Mouse (Mus musculus) midbrain, postnatal 0 days (tissue): ENCODE data around the gene Plpp3. TPM values are rescaled to one million over a fixed set of nuclear protein-coding genes. Genes with fewer than 3 reads are reported as not detected.

Source experiments
- ATAC-seq: fragments of 200-750 bp; cut with Nextera tagmentation; 2 replicates; pipeline ENCODE4 v1.8.0; 2017; ENCODE audit warnings: moderate number of reproducible peaks, mild to moderate bottlenecking, moderate TSS enrichment, moderate library complexity; ENCODE audit not compliant: low FRiP score
- DNase-seq: peaks from one replicate; pipeline ENCODE4 v3.0.0-alpha.2; 2015; ENCODE audit warnings: low spot score
- H3K27ac ChIP-seq: fragments of 300-500 bp; sonication (generic); 2 replicates; pipeline ENCODE4 v1.5.1; 2014; ENCODE audit warnings: low read depth, mild to moderate bottlenecking, low read length, mixed read lengths
- H3K27me3 ChIP-seq: fragments of 300-500 bp; sonication (generic); 2 replicates; pipeline ENCODE4 v1.6.1; 2014; ENCODE audit warnings: low read length, control low read depth, mixed read lengths; ENCODE audit not compliant: insufficient read depth
- H3K36me3 ChIP-seq: fragments of 300-500 bp; sonication (generic); 2 replicates; pipeline ENCODE4 v1.6.1; 2014; ENCODE audit warnings: low read length, control low read depth, mixed read lengths; ENCODE audit not compliant: insufficient read depth
- H3K4me1 ChIP-seq: fragments of 300-500 bp; sonication (generic); 2 replicates; pipeline ENCODE4 v1.6.1; 2014; ENCODE audit warnings: mild to moderate bottlenecking, control low read depth, antibody characterized with exemption, low read length, mixed read lengths; ENCODE audit not compliant: insufficient read depth
- H3K4me2 ChIP-seq: fragments of 300-500 bp; sonication (generic); 2 replicates; pipeline ENCODE4 v1.6.1; 2014; ENCODE audit warnings: low read depth, mild to moderate bottlenecking, low read length, mixed read lengths; ENCODE audit not compliant: poor library complexity, severe bottlenecking
- H3K4me3 ChIP-seq: fragments of 300-500 bp; sonication (generic); 2 replicates; pipeline ENCODE4 v1.5.1; 2014; ENCODE audit warnings: low read depth, mild to moderate bottlenecking, low read length, moderate library complexity
- H3K9ac ChIP-seq: fragments of 300-500 bp; sonication (generic); replicated peaks from 2 replicates; pipeline ENCODE4 v1.6.1; 2014; ENCODE audit warnings: mild to moderate bottlenecking, low read length, moderate library complexity, mixed read lengths; ENCODE audit not compliant: poor library complexity, severe bottlenecking
- H3K9me3 ChIP-seq: fragments of 300-500 bp; sonication (generic); 2 replicates; pipeline ENCODE4 v1.6.1; 2016; ENCODE audit warnings: low read length, control low read depth
- CTCF ChIP-seq: IDR thresholded peaks from 2 replicates; pipeline ENCODE4 v1.5.1; 2016; ENCODE audit warnings: antibody characterized with exemption, mild to moderate bottlenecking
- WGBS: fragments of 180-500 bp; shearing (Covaris S2); extraction: QIAGEN DNeasy Blood & Tissue Kit; methylation state at CpG from one replicate; pipeline ENCODE4 v1.1.7; 2014; 5-methylcytosine and 5-hydroxymethylcytosine counted together
- polyA plus RNA-seq: library from polyadenylated mRNA; unstranded; fragments of >200 nt; fragmentation: Nextera tagmentation; extraction: Ambion mirVana; gene quantifications from 2 replicates; pipeline ENCODE4 v1.2.1, GENCODE M21; 2015
- total RNA-seq: library from RNA; depleted of rRNA; stranded (reverse); fragments of >200 nt; gene quantifications from 2 replicates; pipeline ENCODE4 v1.2.3, GENCODE M21; 2014

Plpp3 gene
- total and polyA plus RNA-seq, 2 experiments from 2014 or later: 142 to 148 TPM

- no peak overlapping the region for H3K27ac ChIP-seq
- no peaks in the 10 kb centered on the region for H3K9me3 ChIP-seq
- no peak overlapping the region for H3K4me3 ChIP-seq
- H3K36me3 ChIP-seq: no peaks in the 10 kb centered on the region
- no peaks in the 10 kb centered on the region for H3K27me3 ChIP-seq
- H3K9ac ChIP-seq: no peak overlapping the region
- no peak for ATAC-seq
- no peak overlapping the region for H3K4me2 ChIP-seq
- no peak for TF ChIP-seq CTCF
- 67% methylated on average over 4 of the region's 4 CpGs for WGBS
- no peak for DNase-seq
- H3K4me1 ChIP-seq: peaks cover 11% of the 10 kb centered on the region; the same call in 1 of the 2 replicates
Measured at GRCm38 (mm10) chr4:105249283-105249682, 92.1 kb downstream of the Plpp3 start.

DNA sequence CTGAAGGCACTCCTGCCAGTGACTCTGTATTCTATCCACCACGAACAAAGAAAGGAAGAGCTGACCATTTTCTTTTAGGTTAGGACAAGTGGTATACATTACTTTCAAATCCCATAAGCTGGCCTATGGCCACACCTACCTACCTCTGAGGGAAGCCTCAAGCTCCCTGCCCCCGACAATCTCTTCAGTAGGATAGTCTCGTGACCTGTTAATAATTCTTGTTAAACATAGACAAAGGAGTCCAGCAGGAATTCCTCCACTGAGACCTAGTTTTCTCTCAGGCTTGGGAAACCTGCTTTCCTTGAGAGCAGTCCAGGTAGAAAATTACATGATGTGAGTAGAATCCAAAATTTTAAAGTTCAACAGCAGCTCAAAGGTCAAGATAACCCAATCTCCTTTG is 93.8 kb downstream of the Plpp3 start:
- no peaks in the 10 kb centered on the region for H3K27me3 ChIP-seq
- ATAC-seq: no peak
- H3K36me3 ChIP-seq: no peaks in the 10 kb centered on the region
- H3K9me3 ChIP-seq: no peaks in the 10 kb centered on the region
- WGBS: 76% methylated on average over 3 of the region's 3 CpGs
- no peak for TF ChIP-seq CTCF
- H3K9ac ChIP-seq: no peak overlapping the region
- H3K4me1 ChIP-seq: no peaks in the 10 kb centered on the region
- H3K4me3 ChIP-seq: no peak overlapping the region
- no peak for DNase-seq
- H3K4me2 ChIP-seq: no peak overlapping the region
- H3K27ac ChIP-seq: no peak overlapping the region

DNA sequence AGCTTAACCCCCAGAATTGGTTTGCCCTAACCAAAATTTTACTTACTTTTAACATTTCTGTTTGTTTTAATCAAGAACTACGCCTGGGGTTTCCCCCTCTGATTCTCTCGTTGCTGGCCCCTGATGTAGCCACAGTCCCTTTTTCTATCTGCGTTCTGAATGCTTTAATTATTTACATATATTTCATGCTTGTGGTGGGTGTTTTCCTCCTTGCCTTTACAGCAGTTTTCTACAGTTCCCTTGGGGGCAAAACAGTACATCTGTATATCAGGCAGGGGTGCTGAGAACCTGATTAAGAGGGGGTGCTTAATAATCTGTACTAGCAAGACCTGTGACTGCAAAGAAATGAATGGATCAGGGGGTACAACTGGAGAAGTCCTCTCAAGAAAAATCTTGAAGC is 94.9 kb downstream of the Plpp3 start:
- no peak overlapping the region for H3K4me2 ChIP-seq

DNA sequence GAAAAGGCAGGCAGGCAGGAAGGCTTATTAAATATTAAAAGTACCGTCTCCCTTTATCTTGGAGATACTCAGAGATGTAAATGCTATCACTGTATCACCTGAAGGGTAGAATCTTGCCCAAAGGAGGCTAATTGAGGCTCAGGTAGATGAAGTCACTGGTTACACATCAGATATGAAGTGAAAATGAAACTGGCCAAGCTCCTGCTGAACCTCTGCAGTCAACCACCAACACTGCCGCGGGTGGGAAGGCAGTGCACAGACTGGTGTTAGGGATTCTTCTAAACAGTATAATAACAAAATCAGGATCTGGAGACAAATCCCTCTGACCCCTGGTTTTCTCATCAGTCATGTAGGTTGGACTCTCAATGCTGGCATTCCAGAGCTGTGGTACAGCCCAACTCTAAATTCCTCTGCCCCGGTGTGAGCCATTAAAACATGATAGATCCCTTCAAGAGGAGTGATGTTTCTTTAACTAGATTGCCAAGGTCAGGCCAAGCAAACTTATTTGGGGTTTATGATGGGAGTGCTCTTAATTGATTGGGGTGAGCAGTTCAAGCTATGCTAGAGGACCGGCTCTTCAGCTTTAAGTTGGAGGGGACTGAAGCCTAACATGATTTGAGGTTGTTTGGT is 95.5 kb downstream of the Plpp3 start:
- ATAC-seq (no peak), DNase-seq (no peak)
- Histone ChIP-seq H3K4me1 (no peaks in the 10 kb centered on the region), H3K9me3 (no peaks in the 10 kb centered on the region), H3K4me2 (no peak overlapping the region), H3K9ac (no peak overlapping the region), H3K27ac (no peak overlapping the region), H3K4me3 (no peak overlapping the region), H3K27me3 (no peaks in the 10 kb centered on the region), H3K36me3 (no peaks in the 10 kb centered on the region)
- no peak for TF ChIP-seq CTCF
- WGBS: 92% methylated on average over 5 of the region's 5 CpGs

More for the DNA sequence above, 94.9 kb downstream of the Plpp3 start:
- no peak overlapping the region for H3K4me3 ChIP-seq
- H3K36me3 ChIP-seq: no peaks in the 10 kb centered on the region
- no peak overlapping the region for H3K9ac ChIP-seq
- 63% methylated on average over 3 of the region's 3 CpGs for WGBS
- ATAC-seq (no peak), DNase-seq (no peak)
- no peak overlapping the region for H3K27ac ChIP-seq
- no peak for TF ChIP-seq CTCF
- H3K4me1 ChIP-seq: no peaks in the 10 kb centered on the region
- H3K9me3 ChIP-seq: no peaks in the 10 kb centered on the region
- no peaks in the 10 kb centered on the region for H3K27me3 ChIP-seq

DNA sequence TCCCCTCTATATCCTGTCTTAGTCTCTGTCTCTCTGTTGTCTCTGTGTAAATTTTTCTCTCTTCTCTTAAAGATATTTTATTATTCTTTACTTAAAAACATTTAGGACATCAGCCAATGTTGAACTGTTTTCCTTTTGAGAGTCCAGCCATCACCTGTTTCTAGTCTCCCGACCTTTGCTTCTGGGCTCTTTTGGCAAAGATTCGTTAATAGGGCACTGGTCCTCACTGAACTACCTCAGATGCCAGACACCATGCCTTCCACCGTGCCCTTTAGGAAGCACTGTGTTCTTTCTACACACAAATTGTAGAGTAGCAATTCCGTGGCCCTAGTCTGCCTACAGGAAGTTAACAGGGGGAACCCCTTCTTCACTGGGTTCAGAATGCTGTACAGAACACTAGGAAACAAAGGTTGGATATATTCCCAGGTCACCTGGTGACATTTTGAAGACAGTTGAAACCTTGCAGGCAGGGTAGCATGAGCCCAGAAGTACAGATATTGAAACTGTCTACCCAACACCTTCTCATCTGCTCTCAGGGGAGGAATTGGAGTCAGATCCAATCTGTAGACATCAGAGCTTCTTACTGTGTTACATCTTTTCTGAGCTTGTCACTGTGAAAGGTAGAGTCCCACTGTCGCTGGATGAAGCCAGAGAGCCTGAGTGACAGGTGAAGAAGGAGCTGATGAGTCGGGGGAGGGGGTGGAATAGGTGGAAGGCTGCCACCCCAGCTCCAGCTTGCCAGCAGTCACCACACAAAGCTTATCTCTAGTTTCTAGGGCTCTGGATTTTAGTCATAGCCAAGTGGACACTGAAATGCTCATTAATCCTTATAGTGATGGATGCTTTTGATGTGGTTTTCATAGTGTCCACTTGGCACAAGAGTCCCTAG is 96.5 kb downstream of the Plpp3 start:
- Histone ChIP-seq H3K4me1 (no peaks in the 10 kb centered on the region), H3K9me3 (no peaks in the 10 kb centered on the region), H3K4me2 (no peak overlapping the region), H3K36me3 (no peaks in the 10 kb centered on the region), H3K9ac (no peak overlapping the region), H3K27ac (no peak overlapping the region), H3K4me3 (no peak overlapping the region), H3K27me3 (no peaks in the 10 kb centered on the region)
- ATAC-seq: no peak
- TF ChIP-seq CTCF: no peak
- WGBS: 70% methylated on average over 6 of the region's 6 CpGs
- no peak for DNase-seq

DNA sequence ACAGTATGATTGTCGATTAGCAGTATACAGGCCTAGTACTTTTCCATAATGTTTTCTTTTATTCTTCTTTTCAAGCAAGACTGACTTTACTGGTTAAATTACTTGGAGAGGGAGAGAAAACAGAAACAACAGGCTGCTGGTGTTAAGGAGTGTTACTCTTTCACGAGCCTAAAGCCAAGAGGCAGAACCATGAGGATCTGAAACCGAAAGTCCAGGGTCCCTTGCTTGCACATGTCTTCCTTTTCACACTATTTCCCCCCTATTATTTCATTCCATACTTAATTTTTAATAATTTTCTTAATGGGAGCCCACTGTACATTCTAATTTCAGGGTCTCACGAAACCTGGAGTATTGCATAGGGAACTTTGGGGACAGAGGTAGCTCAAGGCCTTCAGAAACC is 97.2 kb downstream of the Plpp3 start:
- no peak for TF ChIP-seq CTCF
- no peak for DNase-seq
- WGBS: 93% methylated on average over 4 of the region's 4 CpGs
- no peaks in the 10 kb centered on the region for H3K27me3 ChIP-seq
- no peak overlapping the region for H3K9ac ChIP-seq
- no peaks in the 10 kb centered on the region for H3K9me3 ChIP-seq
- no peak overlapping the region for H3K27ac ChIP-seq
- no peak overlapping the region for H3K4me3 ChIP-seq
- H3K4me2 ChIP-seq: no peak overlapping the region
- ATAC-seq: no peak
- no peaks in the 10 kb centered on the region for H3K36me3 ChIP-seq
- H3K4me1 ChIP-seq: no peaks in the 10 kb centered on the region
